In the genomic region with DNA sequence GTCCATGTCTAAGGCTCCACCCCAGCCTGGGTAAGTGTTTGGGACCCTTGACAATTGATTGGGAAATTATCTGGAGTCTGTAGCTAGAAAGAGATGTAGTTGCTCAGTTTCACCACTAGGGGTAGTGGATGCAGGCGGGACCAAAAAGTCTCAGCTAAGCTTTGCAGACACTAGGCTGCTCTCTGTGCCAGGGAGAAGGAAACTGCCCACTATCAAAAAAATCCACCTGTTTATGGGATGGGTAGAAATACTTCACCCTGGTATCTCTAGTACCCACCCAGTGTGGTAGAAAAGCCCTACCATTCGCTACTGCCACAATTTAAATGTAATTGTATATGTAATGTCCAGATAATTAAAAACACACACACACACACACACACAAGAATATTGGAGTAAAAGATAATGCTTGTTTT, we compare ENCODE assay signal across 9 mouse cellular contexts. TPM values are rescaled to one million over a fixed set of nuclear protein-coding genes. Genes with fewer than 3 reads are reported as not detected.
DNase-seq lines count a peak whose midpoint lies in the region; ATAC-seq and TF ChIP-seq lines count a peak whose summit lies in the region.
"Had no signal": no experiment of that assay in that cellular context is flagged by ENCODE, and none has a peak within 500 bp of the region (broad histone marks: within the 10 kb centered on the region; RNA-seq: fewer than 3 reads in every experiment).

No protein-coding gene starts in this region.

- WGBS in lung, adult 2 months, result 22% methylated on average over 2 of the region's 2 CpGs
- WGBS in midbrain, embryonic 13.5 days, result 32% methylated on average over 2 of the region's 2 CpGs

- TF ChIP-seq POLR2A in lung, adult 2 months (IDR thresholded peaks at IDR 0.05; ENCODE audit: borderline replicate concordance, extremely low read depth, low read depth, low read length), result no peak

- no peaks in the 10 kb centered on the region for H3K27me3 ChIP-seq in erythroblast, embryonic 14.5 days (ENCODE audit: control insufficient read depth)
- H3K27me3 ChIP-seq in midbrain, embryonic 13.5 days, result no peaks in the 10 kb centered on the region

- H3K27ac ChIP-seq in midbrain, embryonic 13.5 days, result no peak overlapping the region

- H3K4me1 ChIP-seq in lung, adult 2 months (ENCODE audit: control insufficient read depth, insufficient read depth, low read length), result peaks cover 10% of the 10 kb centered on the region
- peaks cover 85% of the 10 kb centered on the region for H3K4me1 ChIP-seq in erythroblast, embryonic 14.5 days (ENCODE audit: control insufficient read depth)
- no peaks in the 10 kb centered on the region for H3K4me1 ChIP-seq in midbrain, embryonic 13.5 days (replicated peaks)

- peak; percentile 62 for TF ChIP-seq CTCF in lung, adult 2 months (IDR thresholded peaks at IDR 0.05; ENCODE audit: insufficient read depth, low read length)

- no peaks in the 10 kb centered on the region for H3K9me3 ChIP-seq in erythroblast, embryonic 14.5 days (ENCODE audit: control insufficient read depth, low read length)
- H3K9me3 ChIP-seq in midbrain, embryonic 13.5 days, result no peaks in the 10 kb centered on the region

- no peaks in the 10 kb centered on the region; the same call in 1 of the 2 replicates for H3K36me3 ChIP-seq in erythroblast, embryonic 14.5 days (ENCODE audit: control insufficient read depth)
- H3K36me3 ChIP-seq in midbrain, embryonic 13.5 days, result no peaks in the 10 kb centered on the region

- no peak for DNase-seq in lung, adult 2 months
- DNase-seq in lung, postnatal 25 days (ENCODE audit: low spot score), result no peak
- peak; percentile 74 for DNase-seq in ZHBTc4 (ENCODE audit: low read depth, low spot score)
- DNase-seq in right cerebral cortex, postnatal 36 days (ENCODE audit: low spot score in 2 of 2), result no peak
- no peak for DNase-seq in adrenal gland, adult 18-20 months (ENCODE audit: low spot score in 2 of 2)
- DNase-seq in left cerebral cortex, adult 18-20 months (ENCODE audit: low spot score in 2 of 2), result no peak

- no peak overlapping the region for H3K9ac ChIP-seq in midbrain, embryonic 13.5 days (replicated peaks)

- no peak overlapping the region for H3K4me2 ChIP-seq in midbrain, embryonic 13.5 days (replicated peaks)

- peak; percentile 27; the same call in 1 of the 2 replicates for ATAC-seq in midbrain, embryonic 13.5 days

- no peak overlapping the region for H3K4me3 ChIP-seq in lung, adult 2 months (replicated peaks; ENCODE audit: extremely low read depth, low read depth, low read length)
- peak overlapping the region; percentile 6 for H3K4me3 ChIP-seq in erythroblast, embryonic 14.5 days (replicated peaks)
- H3K4me3 ChIP-seq in midbrain, embryonic 13.5 days (replicated peaks), result no peak overlapping the region

RNA-seq across cellular contexts. Expression of gene Ghrhr, which starts 17.4 kb away (rescaled TPM):
- polyA plus RNA-seq in lung, adult 2 months (2012; rRNA removed), result not detected in 2 replicates
- polyA plus RNA-seq in erythroblast, embryonic 14.5 days (2012), result not detected in 2 replicates
- not detected in 2 replicates for polyA plus RNA-seq in midbrain, embryonic 13.5 days (2015; fragmentation: Nextera tagmentation; extraction: Ambion mirVana)
- not detected for total RNA-seq in adrenal gland, adult 18-20 months (2021)
- not detected for total RNA-seq in left cerebral cortex, adult 18-20 months (2021)
- polyA plus RNA-seq: heart, embryonic 14.5 days had no signal

RNA-seq across cellular contexts. Expression of gene Aqp1, which starts 22.5 kb away (rescaled TPM):
- polyA plus RNA-seq in lung, adult 2 months (2012; rRNA removed), result 1,047 and 1,116 TPM in 2 replicates
- 7.5 and 8.6 TPM in 2 replicates for polyA plus RNA-seq in erythroblast, embryonic 14.5 days (2012)
- 1.7 and 1.8 TPM in 2 replicates for polyA plus RNA-seq in midbrain, embryonic 13.5 days (2015; fragmentation: Nextera tagmentation; extraction: Ambion mirVana)
- 100 to 1,000 TPM in 1 of 2 experiments, 10 to 100 TPM in 1; 41.5 to 104 TPM for total RNA-seq in adrenal gland, adult 18-20 months (2021)
- under 1 TPM; 0.37 to 0.40 TPM for total RNA-seq in left cerebral cortex, adult 18-20 months (2021)

Comparison
In these comparisons a context has a peak if more than half of its experiments do, and no peak if none do; other contexts are left out.
1. RNA of gene Aqp1, which starts 22.5 kb away (polyA plus RNA-seq): 1,047 to 1,116 TPM in lung, adult 2 months; 7.5 to 8.6 TPM in erythroblast, embryonic 14.5 days and 1.7 to 1.8 TPM in midbrain, embryonic 13.5 days; every median in the first group is over 100 times any median in the second.